Mouse (Mus musculus): ENCODE measurements around the gene Tenm4.

DNA sequence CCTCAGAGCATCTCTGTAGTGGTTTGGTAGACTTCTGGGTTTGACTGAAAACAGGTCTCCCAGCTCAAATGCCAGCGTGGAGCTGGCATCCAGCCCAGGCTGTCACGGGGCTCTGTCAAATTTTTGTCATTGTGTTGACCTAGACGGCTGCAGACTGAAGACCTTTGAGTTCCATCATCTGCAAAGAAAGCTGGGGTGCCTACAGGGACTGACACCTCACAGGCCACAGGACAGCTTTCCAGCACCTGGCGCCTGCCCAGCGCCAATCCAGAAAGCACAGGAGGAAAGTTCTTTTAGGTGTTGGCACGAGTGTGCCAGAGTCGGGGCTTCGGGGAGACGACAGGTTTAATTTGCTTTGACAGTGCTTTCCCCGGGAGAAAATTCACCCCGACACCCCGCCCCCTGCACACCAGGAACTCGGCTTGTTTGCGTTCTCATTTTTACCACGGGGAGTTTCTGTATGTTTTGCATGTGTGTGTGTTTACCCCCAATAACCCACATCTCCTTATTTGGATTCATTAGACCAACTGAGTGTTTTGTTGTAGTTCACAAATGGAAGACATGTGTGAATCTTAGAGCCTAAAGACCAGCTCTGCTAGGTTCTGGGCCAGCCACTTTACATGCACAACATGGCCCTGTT, 594.4 kb downstream of the Tenm4 start:
- TF ChIP-seq CTCF (IDR thresholded peaks at IDR 0.05) (no peak), EP300 (IDR thresholded peaks at IDR 0.05) (no peak)

Data from lung, postnatal 0 days (tissue).